Mouse (Mus musculus): ENCODE data around the gene Slc35e3. TPM values are rescaled to one million over a fixed set of nuclear protein-coding genes. Genes with fewer than 3 reads are reported as not detected.

Slc35e3 gene
- polyA plus RNA-seq, 1 experiment from 2014 or later, result 13.0 TPM

- WGBS, result 94% methylated on average over 7 of the region's 7 CpGs
- no peak overlapping the region for H3K9ac ChIP-seq (replicated peaks; ENCODE audit: low read depth, low read length)
- H3K4me2 ChIP-seq (replicated peaks; ENCODE audit: low read depth, low read length), result no peak overlapping the region
- H3K4me3 ChIP-seq (ENCODE audit: low read depth, low read length), result no peak overlapping the region
- peaks cover 59% of the 10 kb centered on the region for H3K36me3 ChIP-seq (ENCODE audit: control insufficient read depth, insufficient read depth, low read length)
- no peak overlapping the region for H3K27ac ChIP-seq (ENCODE audit: low read length)
- H3K27me3 ChIP-seq (ENCODE audit: control insufficient read depth, insufficient read depth, low read length), result no peaks in the 10 kb centered on the region
- H3K9me3 ChIP-seq (ENCODE audit: control insufficient read depth, low read depth, low read length), result no peaks in the 10 kb centered on the region
- ATAC-seq (ENCODE audit: insufficient number of reproducible peaks, insufficient read depth, low FRiP score, low read depth), result no peak
- H3K4me1 ChIP-seq (ENCODE audit: control insufficient read depth, insufficient read depth, low read length), result no peaks in the 10 kb centered on the region
Observed at GRCm38 (mm10) chr10:117784646-117785045, 38.5 kb upstream of the Slc35e3 start.

GRCm38 (mm10) chr10:117783786-117784420, 37.7 kb upstream of the Slc35e3 start:
- Histone ChIP-seq H3K4me3 (ENCODE audit: low read depth, low read length) (no peak overlapping the region), H3K4me1 (ENCODE audit: control insufficient read depth, insufficient read depth, low read length) (no peaks in the 10 kb centered on the region), H3K9ac (replicated peaks; ENCODE audit: low read depth, low read length) (no peak overlapping the region), H3K27me3 (ENCODE audit: control insufficient read depth, insufficient read depth, low read length) (no peaks in the 10 kb centered on the region), H3K27ac (ENCODE audit: low read length) (no peak overlapping the region), H3K9me3 (ENCODE audit: control insufficient read depth, low read depth, low read length) (no peaks in the 10 kb centered on the region), H3K36me3 (ENCODE audit: control insufficient read depth, insufficient read depth, low read length) (peaks cover 64% of the 10 kb centered on the region), H3K4me2 (replicated peaks; ENCODE audit: low read depth, low read length) (no peak overlapping the region)
- ATAC-seq (ENCODE audit: insufficient number of reproducible peaks, insufficient read depth, low FRiP score, low read depth), result no peak
- WGBS, result 96% methylated on average over 13 of the region's 13 CpGs

- H3K9ac ChIP-seq (replicated peaks; ENCODE audit: low read depth, low read length), result no peak overlapping the region
- H3K4me1 ChIP-seq (ENCODE audit: control insufficient read depth, insufficient read depth, low read length), result no peaks in the 10 kb centered on the region
- H3K4me2 ChIP-seq (replicated peaks; ENCODE audit: low read depth, low read length), result no peak overlapping the region
- H3K4me3 ChIP-seq (ENCODE audit: low read depth, low read length), result no peak overlapping the region
- H3K27me3 ChIP-seq (ENCODE audit: control insufficient read depth, insufficient read depth, low read length), result no peaks in the 10 kb centered on the region
- no peaks in the 10 kb centered on the region for H3K9me3 ChIP-seq (ENCODE audit: control insufficient read depth, low read depth, low read length)
- 94% methylated on average over 14 of the region's 14 CpGs for whole genome bisulfite sequencing
- H3K36me3 ChIP-seq (ENCODE audit: control insufficient read depth, insufficient read depth, low read length), result peaks cover 72% of the 10 kb centered on the region
- no peak overlapping the region for H3K27ac ChIP-seq (ENCODE audit: low read length)
- ATAC-seq (ENCODE audit: insufficient number of reproducible peaks, insufficient read depth, low FRiP score, low read depth), result no peak
Observed at GRCm38 (mm10) chr10:117782491-117783260, 36.5 kb upstream of the Slc35e3 start.

- no peak overlapping the region for H3K9ac ChIP-seq (replicated peaks; ENCODE audit: low read depth, low read length)
- no peaks in the 10 kb centered on the region for H3K4me1 ChIP-seq (ENCODE audit: control insufficient read depth, insufficient read depth, low read length)
- no peaks in the 10 kb centered on the region for H3K9me3 ChIP-seq (ENCODE audit: control insufficient read depth, low read depth, low read length)
- H3K36me3 ChIP-seq (ENCODE audit: control insufficient read depth, insufficient read depth, low read length), result peaks cover 71% of the 10 kb centered on the region
- H3K27me3 ChIP-seq (ENCODE audit: control insufficient read depth, insufficient read depth, low read length), result no peaks in the 10 kb centered on the region
- 95% methylated on average over 2 of the region's 2 CpGs for WGBS
- no peak overlapping the region for H3K4me2 ChIP-seq (replicated peaks; ENCODE audit: low read depth, low read length)
- no peak overlapping the region for H3K4me3 ChIP-seq (ENCODE audit: low read depth, low read length)
- no peak overlapping the region for H3K27ac ChIP-seq (ENCODE audit: low read length)
- no peak for ATAC-seq (ENCODE audit: insufficient number of reproducible peaks, insufficient read depth, low FRiP score, low read depth)
Observed at GRCm38 (mm10) chr10:117782056-117782455, 35.9 kb upstream of the Slc35e3 start.

GRCm38 (mm10) chr10:117781021-117781725, 35.0 kb upstream of the Slc35e3 start:
- Histone ChIP-seq H3K9ac (replicated peaks; ENCODE audit: low read depth, low read length) (no peak overlapping the region), H3K9me3 (ENCODE audit: control insufficient read depth, low read depth, low read length) (no peaks in the 10 kb centered on the region), H3K4me3 (ENCODE audit: low read depth, low read length) (no peak overlapping the region), H3K4me1 (ENCODE audit: control insufficient read depth, insufficient read depth, low read length) (no peaks in the 10 kb centered on the region), H3K27ac (ENCODE audit: low read length) (no peak overlapping the region), H3K27me3 (ENCODE audit: control insufficient read depth, insufficient read depth, low read length) (no peaks in the 10 kb centered on the region), H3K36me3 (ENCODE audit: control insufficient read depth, insufficient read depth, low read length) (peaks cover 70% of the 10 kb centered on the region), H3K4me2 (replicated peaks; ENCODE audit: low read depth, low read length) (no peak overlapping the region)
- WGBS, result 96% methylated on average over 17 of the region's 17 CpGs
- ATAC-seq (ENCODE audit: insufficient number of reproducible peaks, insufficient read depth, low FRiP score, low read depth), result no peak

GRCm38 (mm10) chr10:117780306-117780911, 34.2 kb upstream of the Slc35e3 start:
- ATAC-seq (ENCODE audit: insufficient number of reproducible peaks, insufficient read depth, low FRiP score, low read depth), result no peak
- Histone ChIP-seq H3K4me3 (ENCODE audit: low read depth, low read length) (no peak overlapping the region), H3K27me3 (ENCODE audit: control insufficient read depth, insufficient read depth, low read length) (no peaks in the 10 kb centered on the region), H3K4me2 (replicated peaks; ENCODE audit: low read depth, low read length) (no peak overlapping the region), H3K27ac (ENCODE audit: low read length) (no peak overlapping the region), H3K9me3 (ENCODE audit: control insufficient read depth, low read depth, low read length) (no peaks in the 10 kb centered on the region), H3K9ac (replicated peaks; ENCODE audit: low read depth, low read length) (no peak overlapping the region), H3K36me3 (ENCODE audit: control insufficient read depth, insufficient read depth, low read length) (peaks cover 76% of the 10 kb centered on the region), H3K4me1 (ENCODE audit: control insufficient read depth, insufficient read depth, low read length) (no peaks in the 10 kb centered on the region)
- 94% methylated on average over 6 of the region's 6 CpGs for WGBS

- WGBS, result 87% methylated on average over 8 of the region's 8 CpGs
- no peak overlapping the region for H3K4me2 ChIP-seq (replicated peaks; ENCODE audit: low read depth, low read length)
- H3K27me3 ChIP-seq (ENCODE audit: control insufficient read depth, insufficient read depth, low read length), result no peaks in the 10 kb centered on the region
- peaks cover 75% of the 10 kb centered on the region for H3K36me3 ChIP-seq (ENCODE audit: control insufficient read depth, insufficient read depth, low read length)
- H3K4me1 ChIP-seq (ENCODE audit: control insufficient read depth, insufficient read depth, low read length), result no peaks in the 10 kb centered on the region
- H3K27ac ChIP-seq (ENCODE audit: low read length), result no peak overlapping the region
- H3K9ac ChIP-seq (replicated peaks; ENCODE audit: low read depth, low read length), result no peak overlapping the region
- no peak for ATAC-seq (ENCODE audit: insufficient number of reproducible peaks, insufficient read depth, low FRiP score, low read depth)
- H3K9me3 ChIP-seq (ENCODE audit: control insufficient read depth, low read depth, low read length), result no peaks in the 10 kb centered on the region
- no peak overlapping the region for H3K4me3 ChIP-seq (ENCODE audit: low read depth, low read length)
Observed at GRCm38 (mm10) chr10:117779581-117780305, 33.6 kb upstream of the Slc35e3 start.

GRCm38 (mm10) chr10:117778951-117779350, 32.8 kb upstream of the Slc35e3 start:
- no peaks in the 10 kb centered on the region for H3K9me3 ChIP-seq (ENCODE audit: control insufficient read depth, low read depth, low read length)
- H3K4me2 ChIP-seq (replicated peaks; ENCODE audit: low read depth, low read length), result no peak overlapping the region
- no peaks in the 10 kb centered on the region for H3K4me1 ChIP-seq (ENCODE audit: control insufficient read depth, insufficient read depth, low read length)
- no peak for ATAC-seq (ENCODE audit: insufficient number of reproducible peaks, insufficient read depth, low FRiP score, low read depth)
- WGBS, result 85% methylated on average over 4 of the region's 4 CpGs
- H3K27me3 ChIP-seq (ENCODE audit: control insufficient read depth, insufficient read depth, low read length), result no peaks in the 10 kb centered on the region
- H3K4me3 ChIP-seq (ENCODE audit: low read depth, low read length), result no peak overlapping the region
- peaks cover 75% of the 10 kb centered on the region for H3K36me3 ChIP-seq (ENCODE audit: control insufficient read depth, insufficient read depth, low read length)
- H3K27ac ChIP-seq (ENCODE audit: low read length), result no peak overlapping the region
- no peak overlapping the region for H3K9ac ChIP-seq (replicated peaks; ENCODE audit: low read depth, low read length)

All from stomach, embryonic 14.5 days (tissue).